Mouse (Mus musculus): ENCODE results near the gene Tbc1d15.

Tbc1d15 gene

DNA sequence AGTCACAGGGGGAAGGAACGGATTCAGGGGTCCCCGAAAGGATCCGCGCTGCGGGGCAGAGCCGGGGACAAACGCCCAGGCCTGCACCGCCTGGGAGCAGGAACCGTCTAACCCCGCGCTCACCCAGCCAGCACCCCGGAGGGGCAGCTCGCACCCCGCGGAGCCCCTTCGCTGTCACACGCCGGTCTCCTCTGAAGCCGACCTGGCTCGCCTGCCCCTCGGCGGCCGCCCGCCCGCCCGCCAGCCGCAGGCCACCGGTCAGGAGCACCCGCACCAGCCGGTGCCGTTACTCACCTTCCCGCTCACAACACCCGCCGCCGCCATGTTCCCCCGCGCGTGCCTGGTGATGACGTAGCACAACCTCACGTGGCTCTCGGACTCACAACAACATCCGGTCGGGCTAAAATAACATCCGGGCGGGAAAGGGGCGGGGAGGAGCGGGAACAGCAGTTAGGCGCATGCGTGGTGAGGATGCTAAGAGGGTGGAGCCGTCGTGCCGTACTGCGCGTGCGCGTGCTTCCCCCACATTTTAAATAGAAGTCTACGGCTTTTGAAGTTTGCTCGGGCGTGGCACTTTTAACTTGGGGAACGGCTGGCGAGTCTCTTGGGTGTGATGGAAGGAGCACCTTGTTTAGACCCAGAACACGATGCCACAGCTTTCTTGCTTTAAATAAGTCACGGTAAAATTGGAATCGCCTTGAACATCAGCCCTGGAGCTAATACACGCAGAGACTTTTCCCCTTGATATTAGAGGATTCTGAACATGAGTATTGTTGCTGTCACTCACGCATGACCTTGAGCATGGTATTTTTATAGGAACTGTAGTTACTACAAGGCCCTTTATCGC lies at the start of gene Tbc1d15:
TSS of gene Tbc1d15 (minus strand) at position 380 of the 847 bp plus-strand sequence.
- peak; percentile 99 for DNase-seq (ENCODE audit: low read depth, low spot score)

DNA sequence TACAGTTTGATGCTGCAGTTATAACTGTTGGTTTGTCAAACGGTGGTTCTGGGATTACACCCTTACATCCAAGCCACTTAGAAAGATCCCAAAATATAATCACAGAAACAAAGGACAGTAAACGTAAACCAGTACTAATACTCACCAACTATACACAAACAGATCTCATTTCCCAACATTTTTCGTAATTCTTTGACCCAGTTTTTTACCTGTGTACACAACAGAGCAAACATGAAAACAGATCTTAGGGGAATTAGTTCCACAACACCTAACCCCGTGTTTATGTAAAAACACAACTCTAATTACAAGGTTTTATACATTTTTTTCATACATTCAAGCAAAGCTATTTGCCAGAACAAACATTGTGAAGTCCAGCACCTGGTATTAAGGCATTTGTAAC lies 47.4 kb upstream of the Tbc1d15 start:
- DNase-seq (ENCODE audit: low read depth, low spot score): no peak

DNA sequence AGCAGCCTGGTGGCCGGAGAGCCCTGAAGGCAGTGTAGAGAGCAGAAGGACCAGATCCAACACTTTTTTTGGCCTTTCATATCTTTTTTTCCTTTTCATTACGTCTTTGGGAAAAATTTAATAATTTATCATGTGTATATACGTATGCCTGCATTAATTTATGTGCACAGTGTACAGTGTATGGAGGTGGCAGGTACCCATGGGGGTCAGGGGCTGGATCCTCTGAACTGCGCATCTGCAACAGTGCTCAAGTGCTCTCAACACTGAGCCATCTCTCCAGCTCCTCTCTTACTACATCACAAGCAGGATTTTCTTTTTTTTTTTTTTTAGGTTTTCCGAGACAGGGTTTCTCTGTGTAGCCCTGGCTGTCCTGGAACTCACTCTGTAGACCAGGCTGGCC lies 46.3 kb upstream of the Tbc1d15 start:
- no peak for DNase-seq (ENCODE audit: low read depth, low spot score)

DNA sequence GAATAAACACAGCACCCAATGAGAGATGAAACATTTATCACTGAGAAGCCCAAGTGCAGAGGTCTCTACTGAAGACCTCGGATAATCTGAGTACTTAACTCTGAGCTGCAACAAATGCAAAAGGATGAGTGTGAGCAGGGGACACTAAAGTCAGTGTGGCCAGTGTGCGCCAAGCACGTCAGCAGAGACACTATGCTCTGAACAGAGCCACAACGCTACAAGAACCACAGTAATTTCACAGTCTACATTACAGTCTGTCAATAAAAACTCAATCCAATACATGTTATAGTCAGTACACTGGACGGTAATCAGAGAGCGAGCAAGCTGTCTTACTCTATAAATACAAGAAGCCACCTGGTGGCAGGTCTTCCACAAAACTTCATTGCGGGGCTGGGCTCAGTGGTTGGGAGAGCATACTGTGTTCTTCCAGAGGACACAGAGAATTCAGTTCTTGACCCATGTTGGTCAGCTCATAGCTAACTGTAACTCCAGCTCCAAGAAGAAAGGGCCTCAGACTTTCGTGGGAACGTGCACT lies 45.2 kb upstream of the Tbc1d15 start:
- DNase-seq (ENCODE audit: low read depth, low spot score): no peak

DNA sequence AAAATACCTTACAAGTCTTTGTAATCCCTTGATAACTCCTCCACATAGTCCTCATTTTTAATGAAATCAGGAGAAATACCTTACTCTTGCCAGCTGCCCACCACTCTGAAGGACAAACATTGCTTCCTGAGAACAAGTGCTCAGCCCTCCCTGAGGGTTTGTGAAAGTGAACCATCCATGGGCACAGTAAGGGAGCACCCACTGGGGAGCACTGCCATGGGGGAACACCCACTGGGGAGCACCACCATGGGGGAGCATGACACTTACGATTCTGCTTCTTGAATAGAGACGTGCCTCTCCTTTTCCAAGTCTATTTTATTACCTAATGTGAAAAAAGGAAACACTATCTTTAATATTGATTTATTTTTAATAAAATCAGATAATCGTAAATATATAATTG lies 43.9 kb upstream of the Tbc1d15 start:
- DNase-seq (ENCODE audit: low read depth, low spot score): no peak

DNA sequence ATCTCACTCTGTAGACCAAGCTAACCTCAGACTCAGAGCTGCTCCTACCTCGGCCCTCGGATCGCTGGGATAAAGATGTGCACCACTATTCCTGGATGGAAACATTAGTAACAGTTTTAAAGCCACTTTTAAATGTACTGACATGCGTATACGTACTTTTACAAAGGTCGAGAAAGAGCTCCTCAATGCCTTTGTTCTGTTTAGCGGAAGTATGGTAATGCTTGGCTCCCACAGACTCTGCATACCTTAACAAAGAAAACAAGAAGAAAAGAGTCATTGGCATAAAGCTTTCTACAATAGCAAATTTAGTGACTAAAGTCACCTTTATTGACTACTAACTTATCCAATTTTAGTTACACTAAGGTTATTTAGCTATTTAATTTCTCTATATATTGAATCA lies 43.4 kb upstream of the Tbc1d15 start:
- DNase-seq (ENCODE audit: low read depth, low spot score): no peak

DNA sequence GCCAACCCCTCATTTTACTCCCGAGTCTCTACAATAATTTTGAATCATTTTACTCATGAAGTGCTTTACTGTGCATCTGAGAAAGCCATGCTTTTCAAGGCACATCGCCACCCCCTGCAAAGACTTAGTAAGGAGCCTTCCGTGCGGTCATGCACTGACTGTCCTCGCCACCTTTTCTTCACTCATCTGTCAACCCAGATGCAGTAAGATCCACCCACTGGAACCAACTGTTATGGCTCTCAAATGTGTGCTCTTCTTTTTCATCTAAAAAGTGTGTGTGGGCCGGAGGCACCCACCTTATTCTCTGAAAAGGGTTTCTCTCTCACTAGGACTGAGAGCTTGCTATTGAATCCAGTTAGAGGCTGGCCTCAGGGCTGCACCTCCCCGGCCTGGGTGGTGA lies 42.7 kb upstream of the Tbc1d15 start:
- DNase-seq (ENCODE audit: low read depth, low spot score): peak; percentile 76

DNA sequence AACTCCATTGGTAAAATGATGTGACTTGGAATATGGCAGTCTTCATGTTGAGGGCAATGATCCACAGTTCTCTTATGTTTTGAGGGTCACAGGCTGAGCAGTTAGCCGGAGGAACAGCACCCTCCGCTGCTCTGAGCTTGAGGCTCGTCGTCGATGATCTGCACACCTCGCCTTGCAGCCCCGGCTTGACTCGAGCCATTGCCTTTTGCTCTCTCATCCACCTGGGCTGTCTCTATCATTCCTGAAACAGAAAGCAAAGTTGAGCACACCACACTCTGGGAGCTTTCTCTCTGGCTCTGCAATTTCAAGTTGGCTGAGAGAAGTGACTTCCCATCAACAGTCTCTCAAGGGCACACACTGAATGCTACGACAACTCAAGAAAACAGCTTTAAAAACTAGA lies 39.4 kb upstream of the Tbc1d15 start:
- DNase-seq (ENCODE audit: low read depth, low spot score): no peak

DNA sequence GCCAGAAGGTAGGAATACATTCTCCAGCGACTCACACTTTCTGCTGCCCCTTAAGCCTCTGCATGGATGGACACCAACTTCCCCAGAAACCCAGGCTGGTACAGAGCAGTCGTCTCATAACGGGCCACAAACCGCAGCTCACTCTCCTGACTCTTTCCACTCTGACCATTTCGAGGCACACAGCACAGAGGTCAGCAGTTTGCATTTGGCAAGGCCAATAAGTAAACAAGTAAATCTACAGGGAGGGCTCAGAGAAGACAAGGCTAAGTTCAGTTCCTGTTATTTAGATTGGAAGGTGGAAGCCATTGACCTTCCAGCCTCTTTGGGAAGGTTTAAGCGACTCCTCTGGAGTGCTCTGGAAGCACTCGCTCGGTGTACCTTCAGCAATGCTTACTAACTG lies 37.6 kb upstream of the Tbc1d15 start:
- DNase-seq (ENCODE audit: low read depth, low spot score): no peak

DNA sequence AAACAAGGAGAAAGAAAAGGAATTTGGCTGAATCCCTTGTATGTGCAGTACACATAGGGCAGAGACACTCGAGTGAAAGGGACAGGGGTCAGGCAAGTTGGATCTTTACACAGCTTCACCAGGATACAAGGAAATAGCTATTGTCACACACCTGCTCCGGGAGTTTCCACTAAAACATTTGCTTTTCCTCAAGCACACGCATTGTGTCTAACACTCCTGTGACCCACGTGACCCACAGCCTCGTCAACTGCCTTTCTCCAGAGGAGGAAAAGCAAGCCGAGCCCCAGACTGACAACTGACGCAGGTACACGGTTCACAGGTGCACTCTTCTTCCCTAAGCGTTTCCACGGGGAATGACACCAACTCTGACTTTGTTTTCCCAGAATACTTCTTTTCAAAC lies 32.9 kb upstream of the Tbc1d15 start:
- no peak for DNase-seq (ENCODE audit: low read depth, low spot score)

DNA sequence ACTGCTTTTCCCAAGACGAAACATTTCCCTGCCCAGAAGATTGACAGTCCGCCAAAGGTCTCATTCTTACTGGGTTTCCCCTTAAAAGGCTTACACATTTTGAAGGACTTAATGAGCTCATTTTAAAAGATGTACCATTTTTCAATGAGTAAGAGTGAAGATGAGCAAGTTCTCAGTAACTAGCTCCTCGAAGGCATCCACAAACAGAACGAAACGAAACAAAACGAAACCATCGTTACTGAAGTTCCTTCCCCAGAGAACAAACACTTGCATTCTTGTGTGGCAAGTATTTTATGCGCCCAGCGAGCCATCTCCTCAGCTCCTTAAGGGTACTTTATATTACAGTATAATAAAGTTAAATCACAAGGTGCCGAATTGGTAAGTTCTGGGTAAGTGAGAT lies 30.1 kb upstream of the Tbc1d15 start:
- no peak for DNase-seq (ENCODE audit: low read depth, low spot score)

DNA sequence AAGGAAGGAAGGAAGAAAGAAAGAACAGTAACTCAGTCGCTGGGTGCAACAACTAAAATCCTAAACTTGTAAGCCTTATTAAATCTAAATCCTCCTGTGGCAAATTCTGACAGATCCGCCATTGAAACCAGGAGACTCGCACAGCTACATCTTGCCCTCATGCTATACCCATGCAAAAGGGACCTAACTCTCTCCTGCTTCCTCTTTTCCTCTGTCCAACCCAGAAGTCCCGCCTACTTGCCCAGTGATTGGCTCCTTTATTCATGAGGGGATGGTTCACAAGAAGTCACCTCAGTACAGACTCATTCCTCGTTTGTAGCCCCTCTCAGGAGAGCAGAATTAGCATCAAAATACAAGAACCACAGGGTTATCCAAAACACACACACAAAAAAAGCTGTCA lies 20.4 kb upstream of the Tbc1d15 start:
- no peak for DNase-seq (ENCODE audit: low read depth, low spot score)

DNA sequence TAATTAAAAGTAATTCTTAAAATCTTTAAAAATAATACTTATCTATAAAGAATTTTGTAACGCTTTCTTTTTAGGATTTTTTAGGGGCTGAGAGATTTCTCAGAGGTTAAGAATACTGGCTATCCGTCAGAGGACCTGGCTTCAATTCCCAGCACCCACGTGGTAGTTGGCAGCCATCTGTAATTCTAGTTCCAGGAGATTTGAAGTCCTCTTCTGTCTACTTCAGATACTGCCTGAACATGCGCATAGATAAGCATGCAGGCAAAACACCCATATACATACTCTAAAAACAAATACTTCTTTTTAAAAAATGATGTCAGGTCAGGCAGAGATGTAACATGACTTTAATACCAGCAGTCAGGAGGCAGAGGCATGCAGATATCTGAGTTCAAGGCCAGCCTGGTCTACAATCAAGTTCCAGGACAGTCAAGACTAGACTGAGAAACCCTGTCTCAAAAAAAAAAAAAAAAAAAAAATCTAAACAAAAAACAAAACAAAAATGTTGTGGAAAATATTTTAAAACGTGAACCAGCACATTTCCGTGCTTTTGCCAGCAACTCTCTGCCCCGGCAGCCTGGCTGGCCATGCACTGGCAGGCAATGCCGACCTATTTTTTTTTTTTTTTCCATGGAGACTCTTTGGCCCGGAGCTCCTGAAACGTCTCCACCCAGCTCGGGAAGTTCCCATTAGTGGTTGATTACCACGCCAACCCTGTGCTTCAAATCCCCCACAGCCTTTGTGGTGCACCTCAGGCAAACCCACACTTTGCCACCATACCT lies 19.5 kb upstream of the Tbc1d15 start:
- no peak for DNase-seq (ENCODE audit: low read depth, low spot score)

DNA sequence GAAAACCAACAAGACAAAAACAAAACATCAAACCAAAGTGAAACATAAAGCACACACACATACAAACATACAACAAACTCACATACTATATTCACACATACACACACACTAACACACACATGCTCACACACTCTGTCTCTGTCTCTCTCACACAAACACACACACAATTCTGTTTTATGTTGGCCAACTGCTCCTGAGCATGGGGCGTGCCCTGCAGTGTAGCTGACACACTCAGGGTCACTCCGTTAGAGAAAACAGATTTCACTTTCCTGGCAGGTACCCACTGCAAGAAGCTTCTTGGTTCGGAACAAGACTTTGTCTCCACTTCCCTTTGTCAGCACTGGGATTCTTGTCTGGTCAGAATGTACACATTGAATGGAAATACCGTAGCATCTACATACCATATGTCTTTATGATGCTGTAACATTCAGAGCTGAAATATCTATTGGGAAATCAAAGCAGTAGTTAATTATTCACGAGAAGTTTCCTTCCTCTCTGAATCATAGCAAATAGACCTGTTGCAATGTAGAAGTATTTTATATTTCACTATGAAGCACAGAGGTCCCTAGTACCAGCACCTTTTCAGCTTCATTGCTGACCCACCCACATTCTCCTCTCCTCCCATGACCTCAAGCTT lies 11.8 kb upstream of the Tbc1d15 start:
- DNase-seq (ENCODE audit: low read depth, low spot score): no peak

DNA sequence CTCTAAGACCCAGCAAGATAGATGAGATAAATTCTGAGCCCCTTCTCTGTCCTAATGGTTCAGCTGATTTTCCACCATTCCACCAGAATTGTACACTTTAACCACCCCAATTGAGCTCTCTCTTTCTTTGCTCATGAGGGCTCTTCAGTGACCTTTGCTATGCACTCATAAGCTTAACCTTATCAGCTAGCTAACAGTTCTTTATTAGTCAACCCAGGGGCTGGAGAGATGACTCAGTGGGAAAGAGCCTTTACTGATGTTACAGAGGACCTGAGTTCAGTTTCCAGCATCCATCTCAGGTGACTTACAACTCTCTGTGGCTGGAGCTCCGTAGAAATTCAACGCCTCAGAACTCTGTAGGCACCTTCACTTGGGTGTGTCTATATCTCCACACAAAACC lies 11.0 kb upstream of the Tbc1d15 start:
- no peak for DNase-seq (ENCODE audit: low read depth, low spot score)

DNA sequence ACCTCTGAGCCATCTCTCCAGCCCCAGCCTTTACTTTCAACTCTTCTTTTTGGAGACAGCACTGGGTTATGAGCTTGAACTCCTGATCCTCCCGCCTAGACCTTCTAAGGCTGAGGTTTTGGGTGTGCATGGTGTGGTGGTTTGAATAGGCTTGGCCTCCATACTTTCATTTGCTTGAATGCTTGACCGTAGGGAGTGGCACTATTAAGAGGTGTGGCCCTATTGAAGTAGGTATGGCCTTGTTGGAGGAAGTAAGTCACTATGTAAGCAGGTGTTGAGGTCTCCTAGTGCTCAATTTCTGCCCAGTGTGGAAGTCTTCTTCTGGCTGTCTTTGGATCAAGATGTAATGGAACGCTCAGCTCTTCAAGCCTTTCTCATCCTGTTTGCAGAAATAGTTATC lies 10.2 kb upstream of the Tbc1d15 start:
- no peak for DNase-seq (ENCODE audit: low read depth, low spot score)

DNA sequence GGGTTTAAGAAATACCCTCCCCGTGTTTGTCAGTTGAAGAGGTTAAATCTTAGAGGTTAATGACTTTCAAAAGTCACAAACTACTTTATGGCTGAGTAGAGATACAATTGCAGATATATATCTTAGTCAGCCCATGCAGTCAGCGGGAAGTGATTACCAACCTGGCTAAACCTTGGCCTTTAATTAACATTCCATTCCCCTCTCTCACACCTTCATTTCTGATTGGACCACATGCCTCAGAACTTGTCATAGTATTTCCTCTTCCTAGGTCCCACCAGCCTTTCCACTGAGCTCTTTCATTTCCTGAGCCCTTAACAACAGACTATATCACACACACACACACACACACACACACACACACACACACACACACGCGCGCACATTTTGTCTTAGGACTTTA lies 4.9 kb upstream of the Tbc1d15 start:
- DNase-seq (ENCODE audit: low read depth, low spot score): no peak

DNA sequence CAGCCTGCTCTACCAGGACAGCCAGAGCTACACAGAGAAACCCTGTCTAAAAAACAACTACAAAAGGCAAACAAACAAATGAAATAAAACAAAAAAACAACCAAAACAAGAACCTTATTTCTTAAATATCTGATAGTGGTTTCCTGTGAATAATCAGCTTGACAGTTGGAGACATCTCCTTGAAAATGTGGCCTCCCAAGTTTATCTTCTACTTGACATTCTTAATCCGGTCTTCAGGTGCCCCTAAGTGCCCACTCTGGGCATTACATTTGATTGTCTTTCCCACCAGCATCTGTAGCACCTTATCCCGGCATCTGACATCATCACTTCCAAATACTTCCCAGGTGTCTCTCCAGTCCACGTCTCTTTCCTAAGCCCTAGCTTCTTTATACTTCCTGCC lies 2.3 kb upstream of the Tbc1d15 start:
- no peak for DNase-seq (ENCODE audit: low read depth, low spot score)

DNA sequence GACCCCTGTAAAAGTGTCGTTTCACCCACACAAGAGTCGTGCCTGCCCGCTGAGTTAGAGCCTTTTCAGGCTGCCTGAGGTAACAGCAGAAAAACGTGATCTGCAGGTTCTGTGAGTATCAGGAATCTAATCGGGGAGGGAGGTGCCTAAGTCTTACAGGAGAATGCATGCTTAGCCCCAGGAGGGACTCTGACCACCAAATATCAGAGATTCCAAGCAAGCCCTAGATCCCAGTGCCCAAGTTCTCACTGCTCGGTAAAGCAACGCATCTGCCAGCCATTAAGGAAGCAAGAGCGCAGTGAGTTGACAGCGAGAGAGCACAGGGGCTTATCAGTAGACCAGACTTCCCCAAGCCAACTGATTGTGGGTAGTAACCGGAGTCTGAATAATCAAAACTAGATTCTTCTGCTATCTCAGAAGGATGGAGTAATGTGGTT lies 1.1 kb upstream of the Tbc1d15 start:
- no peak for DNase-seq (ENCODE audit: low read depth, low spot score)

DNA sequence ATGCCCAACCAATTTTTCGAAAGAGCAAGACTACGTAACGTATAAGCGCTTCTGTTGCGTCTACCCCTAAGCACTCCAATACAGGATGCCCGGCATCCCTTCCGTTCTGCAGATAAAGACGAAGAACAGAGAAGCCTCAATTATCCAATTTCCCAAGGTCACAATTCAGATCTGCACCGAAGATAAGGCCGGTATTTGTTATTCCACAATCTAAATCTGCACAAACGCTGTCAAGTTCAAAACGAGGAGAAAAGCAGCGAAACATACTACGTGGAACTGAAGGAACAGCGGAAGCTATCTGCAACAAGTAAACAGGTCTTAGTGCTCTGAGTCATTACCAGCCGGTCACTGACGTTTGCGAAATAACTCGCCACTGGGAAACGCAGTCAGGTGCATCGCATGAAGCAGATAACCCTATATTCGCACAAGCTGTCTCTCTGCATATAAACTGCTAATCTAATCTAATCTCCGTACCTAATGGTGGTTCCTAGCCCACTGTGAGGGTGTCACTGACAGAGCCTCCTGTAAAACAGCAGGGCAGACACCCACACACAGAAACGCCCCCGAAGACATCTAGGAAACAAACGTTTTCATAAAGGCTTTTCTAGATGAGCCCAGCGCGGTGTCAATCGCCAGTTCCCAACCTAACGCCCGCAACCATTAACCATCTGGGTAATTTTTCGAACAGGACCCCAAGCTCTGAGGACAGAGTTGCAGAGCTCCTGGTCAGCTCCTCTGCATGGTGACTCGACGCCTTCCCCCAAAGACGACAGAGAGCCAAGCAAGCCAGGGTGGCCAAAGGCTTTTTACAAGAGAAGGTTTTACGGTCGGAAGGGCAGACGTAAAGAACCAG lies 806 bp downstream of the Tbc1d15 start:
- DNase-seq (ENCODE audit: low read depth, low spot score): peak; percentile 38

DNA sequence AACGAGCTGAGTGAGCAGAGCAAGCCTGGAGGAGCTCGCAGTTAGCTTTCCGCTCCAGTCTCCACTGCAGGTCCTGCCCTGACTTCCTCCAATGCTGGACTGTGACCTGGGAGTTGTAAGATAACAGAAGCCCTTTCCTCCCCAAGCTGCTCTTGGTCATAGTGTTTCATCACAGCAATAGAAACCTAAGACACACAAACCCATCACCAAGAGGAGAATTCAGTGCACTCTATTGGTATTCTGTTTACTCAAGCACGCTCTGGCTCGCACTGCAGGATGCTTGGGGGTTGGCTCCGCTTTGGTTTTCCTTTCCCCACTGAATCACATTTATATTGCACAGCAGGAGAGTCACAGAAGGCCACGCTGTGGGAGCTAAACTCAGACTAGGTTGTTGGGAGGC lies 3.2 kb downstream of the Tbc1d15 start:
- peak; percentile 67 for DNase-seq (ENCODE audit: low read depth, low spot score)
